Mouse (Mus musculus) embryo, embryonic 10 days (tissue): Measurements from ENCODE around the gene Chmp4b.

Experiments
- DNase-seq: peaks from one replicate; pipeline ENCODE4 v3.0.0-alpha.2; 2015; ENCODE audit warnings: low spot score

Gene Chmp4b

GRCm38 (mm10) chr2:154718855-154719556 is 67.5 kb downstream of the Chmp4b start:
- DNase-seq = no peak

- DNase-seq = no peak
Observed at GRCm38 (mm10) chr2:154720315-154720714, 68.8 kb downstream of the Chmp4b start.

DNA sequence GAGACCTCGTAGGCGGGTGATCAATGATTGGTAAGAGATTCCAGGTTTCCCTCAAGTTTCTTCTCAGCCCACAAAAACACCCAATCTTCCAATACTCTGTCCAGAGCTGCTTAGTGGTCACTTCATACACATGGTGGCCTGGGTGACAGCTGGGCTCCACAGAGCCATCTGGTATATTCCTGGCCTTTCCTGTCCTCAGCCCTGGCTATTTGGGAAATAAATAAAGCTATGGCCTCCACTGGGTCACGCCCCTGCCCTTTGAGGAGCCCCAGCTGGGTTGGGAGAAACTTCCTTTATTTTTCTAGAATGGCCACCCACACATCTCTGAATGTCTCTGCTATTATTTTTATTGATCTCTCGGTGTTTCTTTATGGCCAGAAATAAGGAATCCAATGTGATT is 72.0 kb downstream of the Chmp4b start:
- DNase-seq = no peak

GRCm38 (mm10) chr2:154729737-154730136 is 78.2 kb downstream of the Chmp4b start:
- no peak for DNase-seq

DNA sequence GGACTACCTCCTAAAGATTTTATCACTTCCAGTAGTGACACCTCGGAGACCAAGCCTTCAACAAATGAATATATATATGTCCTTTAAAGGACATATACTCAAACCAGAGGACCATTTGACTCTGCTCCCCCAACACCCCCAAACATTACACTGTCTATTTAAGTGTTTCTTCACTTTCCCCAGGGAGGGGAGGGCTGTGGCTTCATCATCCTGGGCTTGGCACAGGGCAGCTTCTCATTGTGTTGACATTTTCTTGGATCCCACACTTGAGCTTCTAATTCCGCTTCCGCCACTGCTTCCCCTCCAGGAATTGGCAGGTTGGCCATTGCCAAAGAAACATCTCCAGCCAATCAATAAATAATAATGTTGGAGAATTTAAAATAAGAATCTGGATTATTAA is 79.3 kb downstream of the Chmp4b start:
- no peak for DNase-seq

DNA sequence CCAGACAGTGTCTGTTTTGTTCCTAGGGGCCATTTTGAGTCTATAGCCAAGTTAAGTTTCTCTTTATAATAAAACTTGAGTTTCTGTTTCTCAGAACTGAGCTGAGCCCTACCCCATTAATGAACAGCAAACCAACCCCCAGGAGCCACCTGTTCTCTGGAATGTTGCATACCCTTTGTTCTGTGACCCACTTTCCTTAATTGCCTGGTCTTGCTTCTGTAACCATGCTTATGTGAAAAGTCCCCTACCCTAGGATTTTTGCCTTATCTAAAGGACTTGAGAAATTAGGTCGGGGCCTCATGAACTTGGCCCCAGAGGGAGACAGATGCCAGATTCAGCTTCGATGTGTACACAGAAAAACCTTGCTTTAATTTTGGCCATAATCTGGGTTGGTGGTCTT is 80.4 kb downstream of the Chmp4b start:
- DNase-seq = no peak

DNA sequence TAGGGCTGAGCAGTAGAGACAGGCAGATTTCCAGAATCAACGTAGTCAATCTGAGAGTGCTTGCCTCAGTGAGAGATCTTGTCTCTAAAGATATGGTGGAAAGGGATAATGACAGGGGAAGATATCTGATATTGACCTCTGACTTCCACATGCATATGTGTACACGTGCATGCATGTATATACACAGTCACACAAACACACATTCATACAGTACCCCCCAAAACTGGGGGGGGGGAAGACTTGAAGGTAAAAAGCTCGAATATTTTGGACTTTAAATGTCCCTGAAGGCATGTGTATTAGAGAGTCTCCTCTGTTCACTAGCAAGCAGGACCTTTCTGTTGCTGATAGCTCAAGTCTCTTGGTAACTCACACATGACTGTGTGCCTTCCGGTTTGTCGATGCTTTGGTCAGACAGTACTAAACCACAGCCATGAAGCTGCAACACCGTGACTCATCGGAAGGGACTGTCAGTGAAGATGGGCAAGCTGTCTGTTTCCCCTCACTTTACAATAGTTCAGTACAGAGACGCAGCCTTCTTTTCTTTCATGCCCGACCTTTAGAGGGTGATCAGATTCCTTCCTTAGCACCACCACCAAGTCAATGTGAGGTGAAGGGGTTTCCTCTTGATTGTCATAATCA is 81.1 kb downstream of the Chmp4b start:
- no peak for DNase-seq

GRCm38 (mm10) chr2:154734977-154735376 is 83.5 kb downstream of the Chmp4b start:
- DNase-seq = no peak

DNA sequence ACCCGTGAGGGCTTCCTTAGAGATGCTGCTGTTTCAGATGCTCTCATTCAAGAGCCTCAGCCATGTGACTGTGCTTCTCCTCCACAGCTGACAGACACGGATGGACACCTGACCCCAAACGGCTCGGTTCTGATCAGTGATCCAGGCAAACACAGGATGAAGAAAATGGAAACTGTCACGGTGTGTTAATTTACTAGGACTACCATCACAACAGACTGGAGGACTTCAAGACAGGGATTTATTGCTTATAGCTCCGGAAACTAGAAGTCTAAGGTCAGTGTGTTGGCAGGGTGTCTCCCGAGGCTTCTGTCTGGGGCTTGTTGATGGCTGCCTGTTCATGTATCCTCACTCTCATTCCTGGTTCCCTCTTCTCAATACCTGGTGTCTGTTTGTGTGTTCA is 83.9 kb downstream of the Chmp4b start:
- no peak for DNase-seq

GRCm38 (mm10) chr2:154735986-154736385 is 84.5 kb downstream of the Chmp4b start:
- DNase-seq = no peak

GRCm38 (mm10) chr2:154738621-154739020 is 87.1 kb downstream of the Chmp4b start:
- no peak for DNase-seq

- DNase-seq = peak; percentile 49
Observed at GRCm38 (mm10) chr2:154742911-154743819, 91.7 kb downstream of the Chmp4b start.

DNA sequence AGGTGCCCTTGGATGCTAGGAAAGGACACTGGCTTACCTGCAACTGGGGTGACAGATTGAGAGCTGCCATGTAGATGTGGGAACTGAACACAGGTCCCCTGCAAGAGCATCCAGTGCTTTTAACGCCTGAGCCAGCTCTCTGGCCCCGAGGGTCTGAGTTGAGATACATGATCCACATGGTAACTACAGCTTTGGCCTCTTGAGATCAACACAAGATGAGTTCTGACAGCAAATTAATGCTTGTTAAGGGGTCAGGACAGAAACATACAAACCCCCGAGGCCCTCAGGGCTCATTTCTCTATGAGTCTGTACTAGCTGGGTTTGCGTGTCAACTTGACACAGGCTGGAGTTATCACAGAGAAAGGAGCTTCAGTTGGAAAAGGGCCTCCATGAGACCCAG is 92.4 kb downstream of the Chmp4b start:
- DNase-seq = peak; percentile 23
